Mouse (Mus musculus) heart, postnatal 0 days (tissue): ENCODE data around the gene Rnase9. TPM values are rescaled to one million over a fixed set of nuclear protein-coding genes. Genes with fewer than 3 reads are reported as not detected.
A peak's percentile ranks its signal among the peaks of the same experiment; 100 is the strongest.

ENCODE experiments used
- ATAC-seq: fragments of 200-750 bp; cut with Nextera tagmentation; 2 replicates; pipeline ENCODE4 v1.8.0; 2017; ENCODE audit warnings: low read depth, moderate number of reproducible peaks, moderate library complexity; ENCODE audit not compliant: insufficient read depth
- DNase-seq: peaks from one replicate; pipeline ENCODE4 v3.0.0-alpha.2; 2016; ENCODE audit warnings: low spot score
- H3K27ac ChIP-seq: fragments of 300-500 bp; sonication (generic); 2 replicates; pipeline ENCODE4 v1.5.1; 2014; ENCODE audit warnings: low read depth, mild to moderate bottlenecking
- H3K27me3 ChIP-seq: fragments of 300-500 bp; sonication (generic); 2 replicates; pipeline ENCODE4 v1.6.1; 2014; ENCODE audit warnings: low read length, mixed read lengths; ENCODE audit not compliant: control insufficient read depth, insufficient read depth
- H3K36me3 ChIP-seq: fragments of 300-500 bp; sonication (generic); replicated peaks from 2 replicates; pipeline ENCODE4 v1.6.1; 2014; ENCODE audit warnings: low read length, mixed read lengths; ENCODE audit not compliant: control insufficient read depth, insufficient read depth
- H3K4me1 ChIP-seq: fragments of 300-500 bp; sonication (generic); 2 replicates; pipeline ENCODE4 v1.6.1; 2014; ENCODE audit warnings: antibody characterized with exemption; ENCODE audit not compliant: control insufficient read depth, insufficient read depth
- H3K4me2 ChIP-seq: fragments of 300-500 bp; sonication (generic); 2 replicates; pipeline ENCODE4 v1.6.1; 2014; ENCODE audit warnings: low read depth, mild to moderate bottlenecking, low read length, moderate library complexity
- H3K4me3 ChIP-seq: fragments of 300-500 bp; sonication (generic); 2 replicates; pipeline ENCODE4 v1.5.1; 2014; ENCODE audit warnings: low read depth, low read length
- H3K9ac ChIP-seq: fragments of 300-500 bp; sonication (generic); replicated peaks from 2 replicates; pipeline ENCODE4 v1.6.1; 2014; ENCODE audit warnings: low read depth, low read length, mixed read lengths
- H3K9me3 ChIP-seq: fragments of 300-500 bp; sonication (generic); replicated peaks from 2 replicates; pipeline ENCODE4 v1.6.1; 2016; ENCODE audit warnings: low read length; ENCODE audit not compliant: control insufficient read depth
- CTCF ChIP-seq: IDR thresholded peaks from 2 replicates; pipeline ENCODE4 v1.5.1; 2016; ENCODE audit warnings: antibody characterized with exemption, control low read depth, low read depth
- EP300 ChIP-seq: IDR thresholded peaks from 2 replicates; pipeline ENCODE4 v1.6.1; 2016; ENCODE audit warnings: antibody characterized with exemption, low read depth
- WGBS: fragments of 180-500 bp; shearing (Covaris S2); extraction: QIAGEN DNeasy Blood & Tissue Kit; methylation state at CpG from one replicate; pipeline ENCODE4 v1.1.7; 2014; 5-methylcytosine and 5-hydroxymethylcytosine counted together
- polyA plus RNA-seq: library from polyadenylated mRNA; unstranded; fragments of >200 nt; fragmentation: Nextera tagmentation; extraction: Ambion mirVana; gene quantifications from 2 replicates; pipeline ENCODE4 v1.2.1, GENCODE M21; 2015
- total RNA-seq: library from RNA; depleted of rRNA; stranded (reverse); fragments of >200 nt; gene quantifications from 2 replicates; pipeline ENCODE4 v1.2.3, GENCODE M21; 2014; ENCODE audit warnings: low replicate concordance

Gene Rnase9
- total and polyA plus RNA-seq, 2 experiments from 2014 or later: not detected

DNA sequence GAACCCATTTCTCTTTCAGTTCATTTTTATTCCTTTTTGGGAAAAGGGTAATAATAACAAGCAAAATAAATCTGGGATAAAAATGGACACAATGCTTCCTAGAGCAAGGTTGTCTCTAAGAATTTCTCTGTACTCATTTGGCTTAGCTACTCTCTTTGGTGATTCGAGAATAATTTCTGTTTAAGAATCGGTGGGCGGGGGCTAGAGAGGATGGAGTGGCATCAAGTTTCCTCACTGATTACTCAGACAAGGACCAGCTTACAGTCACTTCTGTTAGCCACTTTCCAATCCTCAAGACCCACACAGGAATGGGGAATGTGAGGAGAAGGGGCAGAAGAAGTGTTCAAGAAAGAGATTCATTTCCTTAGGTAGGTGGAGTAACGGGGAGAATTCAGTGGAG, 32.9 kb downstream of the Rnase9 start:
- WGBS: 70% methylated on average over 4 of the region's 4 CpGs
- Histone ChIP-seq H3K4me1 (peaks cover 12% of the 10 kb centered on the region; the same call in 1 of the 2 replicates), H3K36me3 (no peaks in the 10 kb centered on the region), H3K9me3 (no peaks in the 10 kb centered on the region), H3K4me2 (no peak overlapping the region; the same call in 1 of the 2 replicates), H3K27ac (peak overlapping the region; percentile 95), H3K4me3 (no peak overlapping the region), H3K27me3 (no peaks in the 10 kb centered on the region), H3K9ac (no peak overlapping the region)
- DNase-seq (no peak), ATAC-seq (no peak)
- TF ChIP-seq CTCF: no peak
- no peak for TF ChIP-seq EP300

DNA sequence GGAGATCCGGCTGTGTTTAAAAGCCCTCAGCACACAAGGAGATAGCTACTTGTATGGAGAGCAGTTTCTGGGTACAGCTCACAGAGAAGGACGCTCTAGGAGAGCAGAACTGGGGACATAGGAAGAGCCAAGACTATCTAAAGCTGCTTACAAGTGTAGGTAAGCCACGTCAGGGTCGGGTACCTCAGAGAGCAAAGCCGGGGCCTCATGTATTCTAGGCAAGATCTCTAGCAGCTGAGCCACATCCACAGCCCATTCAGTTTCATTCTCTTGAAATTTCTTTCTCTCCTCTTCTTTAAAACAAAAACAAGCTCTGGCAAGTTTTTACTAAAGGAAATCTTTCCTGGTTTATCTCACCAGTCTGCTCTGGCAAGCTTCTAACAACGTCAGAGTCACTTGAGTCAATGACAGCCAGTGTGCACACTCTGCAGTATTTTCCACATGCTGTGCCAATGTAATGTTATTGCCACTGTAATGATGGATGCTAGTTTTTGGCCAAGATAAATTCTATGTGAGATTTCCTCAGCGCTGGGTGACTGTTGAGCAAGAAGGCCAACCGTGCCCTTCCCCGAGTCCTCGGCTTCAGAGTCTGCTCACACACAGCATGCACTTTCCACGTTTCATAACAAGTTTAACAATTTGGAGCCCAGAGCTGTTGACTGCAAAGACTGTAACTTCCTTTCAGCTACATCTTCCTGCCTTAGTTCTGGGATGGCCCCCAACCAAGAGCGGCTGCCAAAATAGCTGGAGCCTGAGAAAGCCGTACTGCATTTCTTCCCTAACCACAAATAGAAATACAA, 33.6 kb downstream of the Rnase9 start:
- H3K9me3 ChIP-seq: no peaks in the 10 kb centered on the region
- no peak; the same call in 1 of the 2 replicates for TF ChIP-seq EP300
- TF ChIP-seq CTCF: no peak
- H3K27me3 ChIP-seq: no peaks in the 10 kb centered on the region
- H3K36me3 ChIP-seq: no peaks in the 10 kb centered on the region
- peak; percentile 93 for ATAC-seq
- 0 out of 2 replicates have a peak overlapping the region, but pooled peaks have one; percentile 9 for H3K9ac ChIP-seq
- peak overlapping the region; percentile 33 for H3K4me2 ChIP-seq
- H3K4me3 ChIP-seq: no peak overlapping the region
- WGBS: 17% methylated on average over 13 of the region's 13 CpGs
- H3K4me1 ChIP-seq: peaks cover 12% of the 10 kb centered on the region; the same call in 1 of the 2 replicates
- DNase-seq: peak; percentile 88
- peak overlapping the region; percentile 95 for H3K27ac ChIP-seq

DNA sequence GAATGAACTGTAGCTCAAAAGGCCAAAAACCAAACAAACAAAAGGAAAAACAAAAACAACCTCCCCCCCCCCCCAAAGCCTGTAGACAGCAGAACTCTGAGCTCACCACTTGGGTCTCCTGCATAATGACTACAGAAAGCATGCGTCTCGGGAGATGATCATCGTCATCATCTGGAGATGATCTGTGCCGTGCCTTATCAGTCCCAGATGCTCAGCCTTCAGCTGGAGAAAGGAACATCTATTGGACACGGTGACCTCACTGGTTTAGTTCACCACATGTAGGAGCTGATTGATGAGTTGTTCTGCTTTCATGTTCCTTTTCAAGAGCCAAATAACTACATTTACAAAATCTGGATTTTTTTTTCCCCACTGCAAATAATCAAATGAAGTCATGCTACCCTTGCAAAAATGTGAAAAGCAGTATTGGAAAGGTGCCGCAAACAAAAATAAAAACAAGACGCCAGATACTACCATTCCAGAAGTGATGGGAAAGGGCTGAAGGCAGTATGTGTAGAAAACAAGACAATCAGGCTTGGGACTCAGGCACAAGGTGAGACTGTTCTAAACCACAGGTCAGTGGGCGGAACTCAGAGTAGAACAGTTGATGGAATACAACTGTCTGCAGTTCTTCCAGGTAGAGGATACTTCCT, 34.4 kb downstream of the Rnase9 start, which contains the start of gene Rnase10:
Rnase10 (plus strand) TSS at position 600 of the 650 bp plus-strand sequence.
- DNase-seq (no peak), ATAC-seq (no peak)
- H3K4me2 ChIP-seq: peak within 1 kb of the TSS; percentile 33
- TF ChIP-seq CTCF: no peak
- TF ChIP-seq EP300: no peak
- 0 out of 2 replicates have a peak within 1 kb of the TSS, but pooled peaks have one; percentile 9 for H3K9ac ChIP-seq
- no peaks in the 10 kb centered on the region for H3K9me3 ChIP-seq
- H3K4me3 ChIP-seq: no peak within 1 kb of the TSS
- H3K27ac ChIP-seq: peak within 1 kb of the TSS; percentile 95
- peaks cover 12% of the 10 kb centered on the region; the same call in 1 of the 2 replicates for H3K4me1 ChIP-seq
- WGBS: 81% methylated on average over 8 of the region's 8 CpGs
- H3K27me3 ChIP-seq: no peaks in the 10 kb centered on the region
- no peaks in the 10 kb centered on the region for H3K36me3 ChIP-seq

DNA sequence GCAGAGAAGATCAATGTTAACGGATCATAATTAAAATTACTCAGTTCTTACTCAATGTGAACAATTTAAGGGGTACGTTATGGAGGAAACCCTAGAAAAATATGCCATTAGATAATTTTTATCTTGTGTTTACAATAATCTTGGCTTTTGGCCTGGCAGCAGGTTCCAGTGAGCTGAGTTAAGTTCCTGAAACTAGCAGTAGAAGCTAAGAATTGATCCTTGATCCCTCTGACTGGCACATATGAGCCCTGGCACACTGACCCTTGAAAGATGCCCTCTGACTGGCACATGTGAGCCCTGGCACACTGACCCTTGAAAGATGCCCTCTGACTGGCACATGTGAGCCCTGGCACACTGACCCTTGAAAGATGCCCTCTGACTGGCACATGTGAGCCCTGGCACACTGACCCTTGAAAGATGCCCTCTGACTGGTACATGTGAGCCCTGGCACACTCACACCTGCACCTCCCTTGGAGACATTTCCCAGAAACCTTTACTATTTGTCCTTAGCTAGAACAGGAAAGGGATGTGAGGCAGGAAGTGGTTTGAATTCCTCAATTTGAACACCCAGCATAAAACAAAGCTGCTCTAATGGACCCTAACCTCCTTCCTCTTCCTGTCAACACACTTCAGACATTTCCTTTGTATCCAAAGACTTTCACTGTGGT, 43.5 kb downstream of the Rnase9 start:
- H3K36me3 ChIP-seq: no peaks in the 10 kb centered on the region
- peak; percentile 59 for DNase-seq
- H3K4me3 ChIP-seq: no peak overlapping the region
- 52% methylated on average over 2 of the region's 2 CpGs for WGBS
- H3K4me2 ChIP-seq: no peak overlapping the region
- ATAC-seq: peak; percentile 68
- no peaks in the 10 kb centered on the region for H3K9me3 ChIP-seq
- H3K4me1 ChIP-seq: no peaks in the 10 kb centered on the region
- peak; percentile 83; the same call in 1 of the 2 replicates for TF ChIP-seq EP300
- TF ChIP-seq CTCF: no peak
- H3K9ac ChIP-seq: no peak overlapping the region
- no peaks in the 10 kb centered on the region for H3K27me3 ChIP-seq
- H3K27ac ChIP-seq: peak overlapping the region; percentile 62

DNA sequence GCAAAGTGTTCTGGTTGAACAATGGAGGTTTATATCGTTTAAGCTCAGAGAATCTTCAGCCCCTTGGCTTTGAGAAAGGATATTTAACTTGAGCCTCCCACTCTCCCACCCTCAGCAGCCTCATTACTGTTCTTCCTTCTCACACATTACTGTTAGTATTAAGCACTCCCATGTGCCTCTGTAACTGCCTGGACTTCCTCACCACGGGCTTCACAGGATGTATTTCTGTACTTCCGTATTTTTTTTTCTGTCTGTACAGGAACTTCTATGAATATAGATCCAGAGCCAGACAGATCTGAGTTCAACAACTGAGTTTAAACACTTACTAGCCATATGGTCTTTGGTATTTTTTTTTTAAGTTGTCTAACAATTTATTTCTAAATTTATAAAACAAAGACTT, 44.6 kb downstream of the Rnase9 start:
- ATAC-seq: no peak
- WGBS: 47% methylated on average over 3 of the region's 3 CpGs
- DNase-seq: no peak
- H3K36me3 ChIP-seq: no peaks in the 10 kb centered on the region
- no peak for TF ChIP-seq CTCF
- TF ChIP-seq EP300: no peak
- no peaks in the 10 kb centered on the region for H3K9me3 ChIP-seq
- no peak overlapping the region for H3K9ac ChIP-seq
- H3K27me3 ChIP-seq: no peaks in the 10 kb centered on the region
- H3K4me2 ChIP-seq: no peak overlapping the region
- H3K4me3 ChIP-seq: no peak overlapping the region
- H3K4me1 ChIP-seq: no peaks in the 10 kb centered on the region
- peak overlapping the region; percentile 62; the same call in 1 of the 2 replicates for H3K27ac ChIP-seq
